Mouse (Mus musculus): ENCODE results near the gene Zfp746.
"Not testable (repeated sequence)": the region's sequence is repeated elsewhere in the genome, so short reads cannot be mapped to it uniquely, and the experiment has no call there.

Zfp746 gene

GRCm38 (mm10) chr6:48086471-48086878 lies at the start of gene Zfp746:
Gene Zfp746, minus strand, starts transcription at chr6:48086593.
- DNase-seq (ENCODE audit: low spot score): peak; percentile 94

- DNase-seq (ENCODE audit: low spot score): not testable (repeated sequence)
These were observed 34.7 kb upstream of the Zfp746 start for GRCm38 (mm10) chr6:48121092-48121491.

- DNase-seq (ENCODE audit: low spot score): no peak
These were observed 29.6 kb upstream of the Zfp746 start for GRCm38 (mm10) chr6:48116036-48116435.

GRCm38 (mm10) chr6:48086957-48087715 lies 743 bp upstream of the Zfp746 start:
- no peak for DNase-seq (ENCODE audit: low spot score)

GRCm38 (mm10) chr6:48085521-48086404 lies 630 bp downstream of the Zfp746 start:
- DNase-seq (ENCODE audit: low spot score): peak; percentile 65

- no peak for DNase-seq (ENCODE audit: low spot score)
These were observed 2.6 kb downstream of the Zfp746 start for GRCm38 (mm10) chr6:48083733-48084191.

GRCm38 (mm10) chr6:48081952-48082351 lies 4.4 kb downstream of the Zfp746 start:
- no peak for DNase-seq (ENCODE audit: low spot score)

- DNase-seq (ENCODE audit: low spot score): no peak
These were observed 5.4 kb downstream of the Zfp746 start for GRCm38 (mm10) chr6:48081021-48081420.

GRCm38 (mm10) chr6:48073316-48073715 lies 13.1 kb downstream of the Zfp746 start:
- no peak for DNase-seq (ENCODE audit: low spot score)

- no peak for DNase-seq (ENCODE audit: low spot score)
These were observed 18.9 kb downstream of the Zfp746 start for GRCm38 (mm10) chr6:48067492-48067891.

GRCm38 (mm10) chr6:48065587-48066075 lies 20.8 kb downstream of the Zfp746 start:
- no peak for DNase-seq (ENCODE audit: low spot score)

GRCm38 (mm10) chr6:48064451-48064850 lies 21.9 kb downstream of the Zfp746 start:
- DNase-seq (ENCODE audit: low spot score): no peak

GRCm38 (mm10) chr6:48063940-48064339 lies 22.5 kb downstream of the Zfp746 start:
- DNase-seq (ENCODE audit: low spot score): no peak

- no peak for DNase-seq (ENCODE audit: low spot score)
These were observed 25.5 kb downstream of the Zfp746 start for GRCm38 (mm10) chr6:48060895-48061294.

- DNase-seq (ENCODE audit: low spot score): no peak
These were observed 26.0 kb downstream of the Zfp746 start for GRCm38 (mm10) chr6:48060421-48060820.

- DNase-seq (ENCODE audit: low spot score): no peak
These were observed 34.3 kb downstream of the Zfp746 start for GRCm38 (mm10) chr6:48052136-48052535.

- no peak for DNase-seq (ENCODE audit: low spot score)
These were observed 34.7 kb downstream of the Zfp746 start for GRCm38 (mm10) chr6:48051666-48052065.

GRCm38 (mm10) chr6:48049273-48050065 lies 36.9 kb downstream of the Zfp746 start:
- DNase-seq (ENCODE audit: low spot score): no peak

GRCm38 (mm10) chr6:48048426-48049272 lies 37.7 kb downstream of the Zfp746 start, which contains the start of gene Zfp777:
Gene Zfp777, minus strand, starts transcription at chr6:48048911.
- peak; percentile 62 for DNase-seq (ENCODE audit: low spot score)

- no peak for DNase-seq (ENCODE audit: low spot score)
These were observed 38.7 kb downstream of the Zfp746 start for GRCm38 (mm10) chr6:48047450-48048351.
